Mouse (Mus musculus): ENCODE results near the gene Nelfa. TPM values are rescaled to one million over a fixed set of nuclear protein-coding genes. Genes with fewer than 3 reads are reported as not detected.
A peak's percentile ranks its signal among the peaks of the same experiment; 100 is the strongest.
"Not testable (repeated sequence)": the region's sequence is repeated elsewhere in the genome, so short reads cannot be mapped to it uniquely, and the experiment has no call there.

Gene Nelfa
- polyA plus RNA-seq (2016; fragmentation: Nextera tagmentation; extraction: Ambion mirVana), result 55.6 and 57.8 TPM in 2 replicates

DNA sequence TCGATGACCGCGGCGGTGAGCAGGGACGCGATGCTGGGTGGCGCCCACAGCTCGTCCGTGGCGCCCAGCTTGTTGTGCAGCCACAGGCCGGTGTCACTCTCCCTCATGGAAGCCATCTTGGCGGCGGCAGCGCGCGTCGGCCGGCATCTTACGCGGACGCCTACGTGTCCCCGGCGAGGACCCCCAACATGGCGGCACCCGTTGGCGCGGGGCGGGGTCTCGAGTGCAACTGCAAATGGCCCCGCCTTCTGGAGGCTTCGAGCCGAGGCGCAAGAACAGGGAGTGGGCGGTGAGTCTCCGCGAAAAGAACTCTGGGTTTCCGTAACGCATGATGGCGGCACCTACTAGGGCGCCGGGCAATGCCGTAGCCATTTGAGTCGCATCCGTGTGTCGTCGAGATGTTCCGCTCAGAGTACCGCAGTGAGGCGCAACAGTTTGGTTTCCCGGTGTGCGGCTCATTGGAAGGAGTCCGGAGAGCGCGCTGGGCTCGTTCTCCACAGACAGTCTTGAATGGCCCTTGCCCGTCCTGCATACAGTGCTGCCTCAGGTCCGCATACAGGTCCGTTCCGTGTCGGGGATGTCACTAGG lies at the start of gene Nelfa:
Nelfa (minus strand) TSS at position 294 of the 588 bp plus-strand sequence.
- H3K27ac ChIP-seq, result peak within 1 kb of the TSS; percentile 74; the same call in 1 of the 2 replicates
- ATAC-seq (ENCODE audit: low FRiP score, low read depth), result peak; percentile 99
- H3K36me3 ChIP-seq, result peaks cover 6% of the 10 kb centered on the region
- peak within 1 kb of the TSS; percentile 83 for H3K4me3 ChIP-seq
- peak within 1 kb of the TSS; percentile 66 for H3K4me2 ChIP-seq (replicated peaks)
- H3K9ac ChIP-seq, result peak within 1 kb of the TSS; percentile 93
- no peaks in the 10 kb centered on the region for H3K27me3 ChIP-seq (replicated peaks)
- peaks cover 26% of the 10 kb centered on the region for H3K4me1 ChIP-seq
- H3K9me3 ChIP-seq, result 0 out of 2 replicates have a peak, but pooled peaks cover 6% of the 10 kb centered on the region
- under 1% methylated on average over 61 of the region's 61 CpGs for WGBS

DNA sequence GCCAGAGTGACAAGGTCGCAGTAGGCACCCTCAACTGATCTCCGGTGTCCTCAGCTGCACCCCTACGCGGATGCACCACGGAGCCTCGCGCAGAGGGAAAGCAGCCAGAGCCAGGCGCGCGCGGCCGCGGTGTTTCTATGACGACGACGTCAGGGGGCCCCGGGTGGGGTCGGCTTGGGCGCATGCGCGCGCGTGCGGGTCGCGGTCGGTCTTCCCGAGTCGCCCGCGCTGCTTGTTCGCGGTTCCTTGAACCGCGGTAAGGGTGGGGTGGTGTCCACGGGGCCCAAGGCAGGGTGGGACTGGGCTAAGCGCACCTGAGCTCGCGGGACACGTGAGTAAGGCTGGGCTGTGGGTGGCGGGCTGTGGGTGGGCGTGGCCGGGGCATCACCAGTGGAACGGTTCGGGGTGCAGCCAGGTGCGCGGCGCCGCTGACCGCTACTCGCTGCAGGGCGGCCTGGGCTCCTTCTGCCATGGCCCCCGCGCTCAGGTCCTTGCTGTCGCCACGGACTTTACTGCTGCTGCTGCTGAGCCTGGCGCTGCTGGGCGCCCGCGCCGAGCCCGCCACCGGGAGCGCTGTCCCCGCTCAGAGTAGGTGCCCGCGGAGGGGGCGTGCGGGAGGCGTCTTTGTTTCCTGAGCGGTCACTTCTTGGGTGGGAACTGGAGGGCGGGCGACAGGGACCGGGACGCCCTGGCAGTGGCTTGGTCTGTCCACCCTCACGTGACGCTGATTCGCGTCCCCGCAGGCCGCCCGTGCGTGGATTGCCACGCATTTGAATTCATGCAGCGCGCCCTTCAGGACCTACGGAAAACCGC lies 47.3 kb upstream of the Nelfa start, which contains the start of gene Gm1673:
Gm1673 (plus strand) TSS at position 125 of the 813 bp plus-strand sequence.
- H3K27ac ChIP-seq, result peak within 1 kb of the TSS; percentile 74
- under 1% methylated on average over 88 of the region's 88 CpGs for WGBS
- peaks cover 21% of the 10 kb centered on the region for H3K4me1 ChIP-seq
- ATAC-seq (ENCODE audit: low FRiP score, low read depth), result peak; percentile 89
- peak within 1 kb of the TSS; percentile 91 for H3K4me3 ChIP-seq
- no peaks in the 10 kb centered on the region for H3K9me3 ChIP-seq
- peaks cover 11% of the 10 kb centered on the region; the same call in 1 of the 2 replicates for H3K36me3 ChIP-seq
- no peaks in the 10 kb centered on the region for H3K27me3 ChIP-seq (replicated peaks)
- peak within 1 kb of the TSS; percentile 85 for H3K4me2 ChIP-seq (replicated peaks)
- H3K9ac ChIP-seq, result peak within 1 kb of the TSS; percentile 92

DNA sequence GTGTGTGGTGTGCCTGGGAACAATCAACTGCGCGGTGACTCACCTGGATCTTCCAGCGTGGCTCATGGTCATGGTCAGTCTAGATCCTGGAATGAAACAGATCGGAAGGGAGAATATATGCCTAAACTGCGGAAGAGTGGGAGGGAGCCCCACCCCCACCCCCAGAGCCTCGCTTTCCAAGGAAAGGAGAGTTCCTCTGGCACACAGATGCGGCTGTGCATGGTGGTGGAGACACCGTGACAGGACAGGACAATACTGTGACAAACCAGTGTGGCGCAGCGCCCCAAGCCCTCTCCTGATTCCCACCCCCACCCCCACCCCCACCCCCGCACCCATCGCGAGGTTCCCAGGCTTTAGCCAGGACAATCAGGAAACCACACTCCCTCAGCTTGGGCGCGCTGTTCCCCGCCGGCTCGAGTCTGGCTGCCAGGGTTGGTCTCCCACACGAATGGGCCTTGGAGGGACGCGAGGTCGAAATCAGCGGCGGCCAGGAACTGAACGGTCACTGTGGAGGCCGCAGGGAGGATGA lies 46.6 kb upstream of the Nelfa start:
- H3K4me2 ChIP-seq (replicated peaks), result peak overlapping the region; percentile 85
- H3K27ac ChIP-seq, result peak overlapping the region; percentile 74; the same call in 1 of the 2 replicates
- H3K9ac ChIP-seq, result peak overlapping the region; percentile 92
- H3K9me3 ChIP-seq, result no peaks in the 10 kb centered on the region
- H3K27me3 ChIP-seq (replicated peaks), result no peaks in the 10 kb centered on the region
- peaks cover 21% of the 10 kb centered on the region for H3K4me1 ChIP-seq
- 4% methylated on average over 26 of the region's 26 CpGs for WGBS
- H3K36me3 ChIP-seq, result peaks cover 11% of the 10 kb centered on the region; the same call in 1 of the 2 replicates
- peak; percentile 57 for ATAC-seq (ENCODE audit: low FRiP score, low read depth)
- H3K4me3 ChIP-seq, result peak overlapping the region; percentile 91

- Histone ChIP-seq H3K27ac (no peak overlapping the region), H3K4me1 (no peaks in the 10 kb centered on the region; the same call in 1 of the 2 replicates), H3K27me3 (replicated peaks) (no peaks in the 10 kb centered on the region), H3K36me3 (no peaks in the 10 kb centered on the region; the same call in 1 of the 2 replicates), H3K9ac (no peak overlapping the region), H3K4me2 (replicated peaks) (no peak overlapping the region), H3K9me3 (no peaks in the 10 kb centered on the region), H3K4me3 (no peak overlapping the region)
- 50% methylated on average over 3 of the region's 3 CpGs for WGBS
- ATAC-seq (ENCODE audit: low FRiP score, low read depth), result no peak
Measured at GRCm38 (mm10) chr5:33976267-33976666, 40.1 kb upstream of the Nelfa start.

GRCm38 (mm10) chr5:33974736-33975135 lies 38.5 kb upstream of the Nelfa start:
- Histone ChIP-seq H3K4me2 (replicated peaks) (no peak overlapping the region), H3K36me3 (no peaks in the 10 kb centered on the region), H3K4me1 (no peaks in the 10 kb centered on the region), H3K4me3 (no peak overlapping the region), H3K9ac (no peak overlapping the region), H3K9me3 (no peaks in the 10 kb centered on the region), H3K27me3 (replicated peaks) (no peaks in the 10 kb centered on the region), H3K27ac (no peak overlapping the region)
- no peak for ATAC-seq (ENCODE audit: low FRiP score, low read depth)
- 65% methylated on average over 2 of the region's 2 CpGs for WGBS

DNA sequence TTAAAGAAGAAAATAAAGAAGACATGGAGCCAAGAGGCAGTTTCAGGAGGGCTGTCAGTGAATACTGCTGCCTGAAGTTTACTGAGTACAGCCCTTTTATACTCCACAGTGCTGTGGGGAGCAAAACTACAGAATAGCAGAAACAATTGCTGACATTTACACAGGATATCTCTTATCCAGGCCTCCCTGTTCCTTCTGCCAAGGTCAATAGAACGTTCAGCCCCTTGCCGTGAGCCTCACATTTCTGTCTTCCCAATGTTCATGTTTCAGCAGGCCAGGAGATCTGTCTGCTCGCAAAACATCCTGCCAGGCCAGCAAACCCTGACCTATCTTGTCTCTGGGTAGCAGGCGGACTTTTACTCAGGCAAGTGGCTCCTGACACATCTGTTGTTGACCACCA lies 23.2 kb upstream of the Nelfa start:
- Histone ChIP-seq H3K4me3 (no peak overlapping the region), H3K36me3 (no peaks in the 10 kb centered on the region), H3K4me1 (no peaks in the 10 kb centered on the region), H3K27me3 (replicated peaks) (no peaks in the 10 kb centered on the region), H3K27ac (no peak overlapping the region), H3K4me2 (replicated peaks) (no peak overlapping the region), H3K9ac (no peak overlapping the region), H3K9me3 (peaks cover 15% of the 10 kb centered on the region; the same call in 1 of the 2 replicates)
- no peak for ATAC-seq (ENCODE audit: low FRiP score, low read depth)
- WGBS, result 87% methylated on average over 4 of the region's 4 CpGs

- no peak for ATAC-seq (ENCODE audit: low FRiP score, low read depth)
- peaks cover 27% of the 10 kb centered on the region; the same call in 1 of the 2 replicates for H3K9me3 ChIP-seq
- H3K27me3 ChIP-seq (replicated peaks), result no peaks in the 10 kb centered on the region
- H3K36me3 ChIP-seq, result no peaks in the 10 kb centered on the region
- no peak overlapping the region for H3K9ac ChIP-seq
- H3K4me1 ChIP-seq, result no peaks in the 10 kb centered on the region
- H3K4me2 ChIP-seq (replicated peaks), result no peak overlapping the region
- no peak overlapping the region for H3K4me3 ChIP-seq
- H3K27ac ChIP-seq, result no peak overlapping the region
- 78% methylated on average over 4 of the region's 4 CpGs for WGBS
Measured at GRCm38 (mm10) chr5:33955868-33956267, 19.7 kb upstream of the Nelfa start.

GRCm38 (mm10) chr5:33954354-33954753 lies 18.1 kb upstream of the Nelfa start:
- Histone ChIP-seq H3K9me3 (peaks cover 27% of the 10 kb centered on the region; the same call in 1 of the 2 replicates), H3K36me3 (no peaks in the 10 kb centered on the region), H3K4me2 (replicated peaks) (no peak overlapping the region), H3K27ac (no peak overlapping the region), H3K4me3 (no peak overlapping the region), H3K27me3 (replicated peaks) (no peaks in the 10 kb centered on the region), H3K9ac (no peak overlapping the region), H3K4me1 (no peaks in the 10 kb centered on the region)
- 0 out of 2 replicates have a peak, but pooled peaks have one; percentile 58 for ATAC-seq (ENCODE audit: low FRiP score, low read depth)
- 31% methylated on average over 10 of the region's 10 CpGs for WGBS

DNA sequence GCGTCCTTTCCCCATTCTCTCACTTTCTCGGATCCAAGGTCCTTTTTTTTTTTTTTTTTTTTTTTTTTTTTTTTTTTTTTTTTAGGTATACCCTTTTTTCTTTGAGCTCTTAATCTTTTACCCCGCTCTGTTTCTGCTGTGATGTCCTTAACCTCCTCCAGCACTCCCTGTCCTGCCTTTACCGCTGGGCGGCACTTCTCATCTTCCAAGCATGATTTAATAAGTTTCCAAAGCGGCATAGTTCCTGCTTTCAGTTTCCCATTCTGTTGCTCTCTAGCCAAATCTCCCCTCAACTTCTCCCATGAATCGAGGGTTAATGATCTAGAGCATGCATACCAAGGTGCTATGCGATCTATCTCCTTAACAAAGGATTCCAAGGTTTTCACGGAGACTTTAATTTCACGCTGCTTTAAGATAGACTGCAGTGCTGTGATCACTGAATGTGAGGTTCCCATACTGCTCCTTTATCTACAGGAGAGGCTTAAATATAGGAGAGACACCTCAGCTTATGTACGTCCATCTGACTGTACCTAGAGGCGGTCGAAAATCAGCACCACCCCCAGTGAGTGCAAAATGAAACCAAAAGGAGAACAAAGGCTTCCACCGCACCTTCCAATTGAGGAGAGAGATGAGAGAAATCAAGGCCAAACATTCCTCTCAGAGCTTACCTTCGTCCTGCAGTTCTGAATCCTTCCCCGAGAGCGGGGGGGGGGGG lies 17.4 kb upstream of the Nelfa start:
- Histone ChIP-seq H3K27ac (no peak overlapping the region), H3K9ac (no peak overlapping the region), H3K27me3 (replicated peaks) (no peaks in the 10 kb centered on the region), H3K4me3 (no peak overlapping the region), H3K36me3 (no peaks in the 10 kb centered on the region), H3K9me3 (peaks cover 22% of the 10 kb centered on the region; the same call in 1 of the 2 replicates), H3K4me1 (no peaks in the 10 kb centered on the region), H3K4me2 (replicated peaks) (no peak overlapping the region)
- 84% methylated on average over 17 of the region's 17 CpGs for WGBS
- no peak for ATAC-seq (ENCODE audit: low FRiP score, low read depth)

GRCm38 (mm10) chr5:33948314-33948713 lies 12.1 kb upstream of the Nelfa start:
- Histone ChIP-seq H3K4me2 (replicated peaks) (no peak overlapping the region), H3K36me3 (no peaks in the 10 kb centered on the region), H3K9me3 (peaks cover 15% of the 10 kb centered on the region; the same call in 1 of the 2 replicates), H3K4me1 (no peaks in the 10 kb centered on the region), H3K9ac (no peak overlapping the region), H3K27ac (no peak overlapping the region), H3K4me3 (no peak overlapping the region), H3K27me3 (replicated peaks) (no peaks in the 10 kb centered on the region)
- no peak for ATAC-seq (ENCODE audit: low FRiP score, low read depth)
- WGBS, result 62% methylated on average over 4 of the region's 4 CpGs

DNA sequence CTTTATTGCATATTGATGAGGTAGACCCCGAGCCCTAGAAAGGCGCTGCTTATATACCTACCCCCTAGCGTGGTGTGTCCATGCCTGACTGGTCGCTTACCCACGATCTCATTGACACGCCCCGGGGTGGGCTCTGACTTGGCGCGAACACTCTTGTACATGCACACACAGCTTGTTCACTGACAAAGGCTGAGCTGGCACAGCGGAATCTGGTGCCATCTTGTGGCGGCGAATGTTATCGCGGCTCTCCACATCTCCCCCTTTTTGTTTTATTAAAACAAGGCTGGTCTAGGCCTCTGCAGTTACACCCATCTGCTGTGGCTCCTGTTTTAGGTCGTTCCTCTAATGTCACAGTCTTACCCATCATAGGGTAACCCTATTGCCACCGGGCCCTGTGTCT lies 10.8 kb upstream of the Nelfa start:
- H3K27ac ChIP-seq; H3K4me3 ChIP-seq; ATAC-seq (ENCODE audit: low FRiP score, low read depth); H3K9ac ChIP-seq; H3K27me3 ChIP-seq (replicated peaks); H3K36me3 ChIP-seq; H3K4me1 ChIP-seq; H3K4me2 ChIP-seq (replicated peaks): not testable (repeated sequence)
- WGBS, result 85% methylated on average over 16 of the region's 16 CpGs
- 0 out of 2 replicates have a peak, but pooled peaks cover 12% of the 10 kb centered on the region for H3K9me3 ChIP-seq

All from neural tube, embryonic 12.5 days (tissue).